Mouse (Mus musculus): ENCODE measurements around the gene Gfm2. TPM values are rescaled to one million over a fixed set of nuclear protein-coding genes. Genes with fewer than 3 reads are reported as not detected.

Gfm2 gene
- polyA plus RNA-seq, 1 experiment: 13.7 TPM

DNA sequence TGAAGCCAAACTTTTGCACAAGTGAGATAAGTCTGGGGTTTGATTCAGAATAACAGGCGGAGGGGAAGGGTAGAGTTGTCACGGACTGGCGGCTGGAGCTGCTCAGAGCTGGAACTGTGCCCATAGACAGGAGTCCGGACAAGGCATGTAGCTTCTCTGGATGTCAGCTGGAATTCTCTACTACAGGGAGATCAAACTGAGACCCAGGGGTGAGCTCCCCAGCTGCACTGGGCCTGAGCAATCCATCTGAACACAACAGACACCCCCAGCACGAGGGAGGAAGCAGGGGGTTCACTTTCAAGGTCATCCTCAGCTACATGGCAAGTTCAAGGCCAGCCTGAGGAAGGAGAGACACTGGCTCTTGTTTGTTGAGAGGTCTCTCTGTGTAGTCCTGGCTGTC lies 46.9 kb downstream of the Gfm2 start:
- Histone ChIP-seq H3K79me3 (ENCODE audit: low read depth) (no peaks in the 10 kb centered on the region), H3K4me3 (ENCODE audit: insufficient read depth, poor library complexity, severe bottlenecking) (no peak overlapping the region), H3K36me3 (ENCODE audit: control insufficient read depth, insufficient read depth) (peaks cover 14% of the 10 kb centered on the region), H3ac (ENCODE audit: control insufficient read depth, insufficient read length, low read depth) (no peak overlapping the region), H3K79me2 (ENCODE audit: control insufficient read depth, insufficient read depth) (no peaks in the 10 kb centered on the region), H3K27me3 (ENCODE audit: control insufficient read depth, insufficient read depth, insufficient read length) (no peaks in the 10 kb centered on the region)
- no peak for TF ChIP-seq CTCF (IDR thresholded peaks at IDR 0.05; ENCODE audit: control insufficient read depth, insufficient read depth, insufficient read length)
- no peak for TF ChIP-seq USF1 (IDR thresholded peaks at IDR 0.05; ENCODE audit: low read depth)
- TF ChIP-seq CEBPB (IDR thresholded peaks at IDR 0.05; ENCODE audit: low read depth): no peak
- no peak for TF ChIP-seq MYOD1 (IDR thresholded peaks at IDR 0.05; ENCODE audit: control insufficient read depth, insufficient read length, low read depth)
- no peak for TF ChIP-seq MYOG (IDR thresholded peaks at IDR 0.05; ENCODE audit: control insufficient read depth, extremely low read depth, insufficient read length)
- TF ChIP-seq FOSL1 (IDR thresholded peaks at IDR 0.05; ENCODE audit: insufficient read depth, low read length, poor library complexity, severe bottlenecking): no peak
- TF ChIP-seq MAX (IDR thresholded peaks at IDR 0.05): no peak

DNA sequence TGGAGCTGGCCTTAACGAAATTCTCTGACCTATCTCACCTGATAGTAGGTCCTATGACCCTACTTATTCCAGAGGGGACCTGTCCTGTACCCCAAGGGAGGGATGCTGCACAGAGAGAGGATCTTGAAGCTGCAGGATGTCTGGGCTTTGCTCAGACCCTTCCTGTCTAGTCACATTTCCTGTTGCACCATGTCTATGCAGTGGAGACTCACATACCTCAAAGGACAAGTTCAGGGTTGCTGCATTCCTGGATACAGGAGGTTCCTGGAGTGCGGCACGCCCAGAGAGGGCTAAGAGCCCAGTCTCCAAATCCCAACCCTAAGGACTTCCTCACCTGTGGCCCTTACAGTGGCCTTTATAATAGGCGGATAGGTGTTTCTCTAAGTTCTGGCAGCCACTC lies 48.6 kb downstream of the Gfm2 start:
- H3K79me2 ChIP-seq (ENCODE audit: control insufficient read depth, insufficient read depth): no peaks in the 10 kb centered on the region
- TF ChIP-seq USF1 (IDR thresholded peaks at IDR 0.05; ENCODE audit: low read depth) (no peak), CTCF (IDR thresholded peaks at IDR 0.05; ENCODE audit: control insufficient read depth, insufficient read depth, insufficient read length) (no peak), FOSL1 (IDR thresholded peaks at IDR 0.05; ENCODE audit: insufficient read depth, low read length, poor library complexity, severe bottlenecking) (no peak), MYOD1 (IDR thresholded peaks at IDR 0.05; ENCODE audit: control insufficient read depth, insufficient read length, low read depth) (no peak), MAX (IDR thresholded peaks at IDR 0.05) (no peak), CEBPB (IDR thresholded peaks at IDR 0.05; ENCODE audit: low read depth) (no peak), MYOG (IDR thresholded peaks at IDR 0.05; ENCODE audit: control insufficient read depth, extremely low read depth, insufficient read length) (no peak)
- no peaks in the 10 kb centered on the region for H3K27me3 ChIP-seq (ENCODE audit: control insufficient read depth, insufficient read depth, insufficient read length)
- no peak overlapping the region for H3K4me3 ChIP-seq (ENCODE audit: insufficient read depth, poor library complexity, severe bottlenecking)
- H3ac ChIP-seq (ENCODE audit: control insufficient read depth, insufficient read length, low read depth): no peak overlapping the region
- peaks cover 10% of the 10 kb centered on the region for H3K36me3 ChIP-seq (ENCODE audit: control insufficient read depth, insufficient read depth)
- H3K79me3 ChIP-seq (ENCODE audit: low read depth): no peaks in the 10 kb centered on the region

DNA sequence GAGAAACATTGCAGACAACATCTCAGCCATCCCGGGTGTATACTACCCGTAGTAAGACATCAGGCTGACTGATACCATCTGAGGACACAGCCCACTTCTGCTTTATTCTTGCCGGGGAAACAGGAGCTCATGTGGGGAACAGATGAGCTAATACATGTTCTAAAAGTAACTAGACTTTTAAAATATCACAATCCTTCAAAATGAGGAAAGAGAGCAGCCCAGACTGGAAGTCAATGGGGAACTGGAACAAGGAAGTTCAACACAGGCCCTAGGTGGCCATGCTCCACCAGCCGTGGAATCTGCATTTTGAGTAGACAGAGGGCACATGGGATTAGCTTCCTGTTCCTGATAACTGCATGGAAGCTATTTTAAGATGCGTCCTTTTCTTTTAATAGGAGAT lies 50.0 kb downstream of the Gfm2 start:
- H3K36me3 ChIP-seq (ENCODE audit: control insufficient read depth, insufficient read depth): peaks cover 3% of the 10 kb centered on the region

DNA sequence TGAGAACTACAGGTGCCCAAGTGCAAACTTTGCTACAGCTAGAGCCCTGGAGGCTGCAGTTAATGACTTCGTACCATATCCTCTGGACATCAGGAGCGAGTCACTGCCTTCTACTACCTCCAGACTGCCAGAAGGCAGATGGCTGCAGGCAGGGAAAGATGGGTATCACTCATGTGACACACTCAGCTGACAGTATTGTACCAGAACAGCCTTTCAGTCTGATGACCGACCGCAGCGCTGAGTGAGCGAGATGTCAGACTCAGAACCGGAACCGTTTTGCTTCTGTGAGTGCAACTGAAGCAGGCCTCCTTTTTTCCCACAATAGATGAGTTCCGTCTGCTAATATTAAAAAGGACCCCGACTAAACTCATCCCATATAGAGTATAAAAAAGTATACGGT lies 54.9 kb downstream of the Gfm2 start:
- no peaks in the 10 kb centered on the region for H3K79me2 ChIP-seq (ENCODE audit: control insufficient read depth, insufficient read depth)
- TF ChIP-seq CTCF (IDR thresholded peaks at IDR 0.05; ENCODE audit: control insufficient read depth, insufficient read depth, insufficient read length) (no peak), MAX (IDR thresholded peaks at IDR 0.05) (no peak), USF1 (IDR thresholded peaks at IDR 0.05; ENCODE audit: low read depth) (no peak), MYOG (IDR thresholded peaks at IDR 0.05; ENCODE audit: control insufficient read depth, extremely low read depth, insufficient read length) (no peak), CEBPB (IDR thresholded peaks at IDR 0.05; ENCODE audit: low read depth) (no peak), FOSL1 (IDR thresholded peaks at IDR 0.05; ENCODE audit: insufficient read depth, low read length, poor library complexity, severe bottlenecking) (no peak), MYOD1 (IDR thresholded peaks at IDR 0.05; ENCODE audit: control insufficient read depth, insufficient read length, low read depth) (no peak)
- no peak overlapping the region for H3ac ChIP-seq (ENCODE audit: control insufficient read depth, insufficient read length, low read depth)
- H3K79me3 ChIP-seq (ENCODE audit: low read depth): no peaks in the 10 kb centered on the region
- no peaks in the 10 kb centered on the region for H3K27me3 ChIP-seq (ENCODE audit: control insufficient read depth, insufficient read depth, insufficient read length)
- peaks cover 3% of the 10 kb centered on the region for H3K36me3 ChIP-seq (ENCODE audit: control insufficient read depth, insufficient read depth)
- no peak overlapping the region for H3K4me3 ChIP-seq (ENCODE audit: insufficient read depth, poor library complexity, severe bottlenecking)

More for the DNA sequence above, 50.0 kb downstream of the Gfm2 start:
- H3K79me2 ChIP-seq (ENCODE audit: control insufficient read depth, insufficient read depth): no peaks in the 10 kb centered on the region
- TF ChIP-seq CEBPB (IDR thresholded peaks at IDR 0.05; ENCODE audit: low read depth) (no peak), USF1 (IDR thresholded peaks at IDR 0.05; ENCODE audit: low read depth) (no peak), MYOD1 (IDR thresholded peaks at IDR 0.05; ENCODE audit: control insufficient read depth, insufficient read length, low read depth) (no peak), MAX (IDR thresholded peaks at IDR 0.05) (no peak), MYOG (IDR thresholded peaks at IDR 0.05; ENCODE audit: control insufficient read depth, extremely low read depth, insufficient read length) (no peak)
- H3K27me3 ChIP-seq (ENCODE audit: control insufficient read depth, insufficient read depth, insufficient read length): no peaks in the 10 kb centered on the region
- H3K79me3 ChIP-seq (ENCODE audit: low read depth): no peaks in the 10 kb centered on the region
- no peak overlapping the region for H3K4me3 ChIP-seq (ENCODE audit: insufficient read depth, poor library complexity, severe bottlenecking)
- no peak overlapping the region for H3ac ChIP-seq (ENCODE audit: control insufficient read depth, insufficient read length, low read depth)

DNA sequence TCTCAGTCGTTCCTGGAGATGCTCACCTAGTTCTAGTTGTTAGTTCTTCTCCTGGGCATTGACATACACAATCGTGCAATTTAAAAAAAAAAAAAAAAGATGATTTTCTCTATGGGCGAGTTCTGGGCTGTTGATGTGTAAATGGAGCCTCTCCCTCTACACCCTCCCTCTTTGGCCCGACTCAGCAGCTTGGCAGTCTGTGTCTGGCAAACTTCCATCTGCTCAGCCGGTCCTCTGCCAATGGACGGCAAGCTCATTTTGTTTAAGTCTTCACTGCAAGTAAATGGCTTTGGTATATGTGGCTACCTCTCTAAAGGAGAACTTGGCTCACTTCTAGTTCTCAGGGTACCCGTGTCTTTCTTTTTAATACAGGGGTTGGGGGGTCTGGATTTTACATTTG lies 55.7 kb downstream of the Gfm2 start:
- Histone ChIP-seq H3K4me3 (ENCODE audit: insufficient read depth, poor library complexity, severe bottlenecking) (no peak overlapping the region), H3K36me3 (ENCODE audit: control insufficient read depth, insufficient read depth) (peaks cover under 1% of the 10 kb centered on the region), H3K79me2 (ENCODE audit: control insufficient read depth, insufficient read depth) (no peaks in the 10 kb centered on the region), H3ac (ENCODE audit: control insufficient read depth, insufficient read length, low read depth) (no peak overlapping the region), H3K79me3 (ENCODE audit: low read depth) (no peaks in the 10 kb centered on the region), H3K27me3 (ENCODE audit: control insufficient read depth, insufficient read depth, insufficient read length) (no peaks in the 10 kb centered on the region)
- TF ChIP-seq CEBPB (IDR thresholded peaks at IDR 0.05; ENCODE audit: low read depth): no peak
- no peak for TF ChIP-seq MYOD1 (IDR thresholded peaks at IDR 0.05; ENCODE audit: control insufficient read depth, insufficient read length, low read depth)
- no peak for TF ChIP-seq MAX (IDR thresholded peaks at IDR 0.05)
- TF ChIP-seq FOSL1 (IDR thresholded peaks at IDR 0.05; ENCODE audit: insufficient read depth, low read length, poor library complexity, severe bottlenecking): no peak
- TF ChIP-seq USF1 (IDR thresholded peaks at IDR 0.05; ENCODE audit: low read depth): no peak
- TF ChIP-seq MYOG (IDR thresholded peaks at IDR 0.05; ENCODE audit: control insufficient read depth, extremely low read depth, insufficient read length): no peak
- TF ChIP-seq CTCF (IDR thresholded peaks at IDR 0.05; ENCODE audit: control insufficient read depth, insufficient read depth, insufficient read length): no peak
